Mouse (Mus musculus) hindbrain, embryonic 11.5 days (tissue): ENCODE measurements at regions not wholly inside any gene's neighbourhood (a gene's known extent, or its start where the extent isn't known, plus 50 kb on each side); places are given as distances from the start of the nearest gene placed in this dataset.

Experiments used
- ATAC-seq: fragments of 200-750 bp; cut with Nextera tagmentation; 2 replicates; pipeline ENCODE4 v1.8.0; 2017; ENCODE audit warnings: mild to moderate bottlenecking, moderate TSS enrichment, moderate library complexity; ENCODE audit not compliant: low FRiP score
- DNase-seq: peaks from one replicate; pipeline ENCODE4 v3.0.0-alpha.2; 2015; ENCODE audit warnings: low spot score
- H3K27ac ChIP-seq: fragments of 300-500 bp; sonication (generic); 2 replicates; pipeline ENCODE4 v1.5.1; 2014; ENCODE audit warnings: mild to moderate bottlenecking, low read depth, low read length
- H3K27me3 ChIP-seq: fragments of 300-500 bp; sonication (generic); 2 replicates; pipeline ENCODE4 v1.6.1; 2014; ENCODE audit warnings: mild to moderate bottlenecking, low read length, moderate library complexity, mixed read lengths; ENCODE audit not compliant: control insufficient read depth, insufficient read depth
- H3K36me3 ChIP-seq: fragments of 300-500 bp; sonication (generic); 2 replicates; pipeline ENCODE4 v1.6.1; 2014; ENCODE audit warnings: mild to moderate bottlenecking, low read length, moderate library complexity, mixed read lengths; ENCODE audit not compliant: control insufficient read depth, insufficient read depth
- H3K4me1 ChIP-seq: fragments of 300-500 bp; sonication (generic); replicated peaks from 2 replicates; pipeline ENCODE4 v1.6.1; 2014; ENCODE audit warnings: low read length, mixed read lengths; ENCODE audit not compliant: control insufficient read depth, insufficient read depth
- H3K4me2 ChIP-seq: fragments of 300-500 bp; sonication (generic); replicated peaks from 2 replicates; pipeline ENCODE4 v1.6.1; 2014; ENCODE audit warnings: mild to moderate bottlenecking, low read depth, low read length
- H3K4me3 ChIP-seq: fragments of 300-500 bp; sonication (generic); 2 replicates; pipeline ENCODE4 v1.5.1; 2014; ENCODE audit warnings: low read depth, low read length
- H3K9ac ChIP-seq: fragments of 300-500 bp; sonication (generic); 2 replicates; pipeline ENCODE4 v1.6.1; 2014; ENCODE audit warnings: low read depth, low read length
- H3K9me3 ChIP-seq: fragments of 300-500 bp; sonication (generic); 2 replicates; pipeline ENCODE4 v1.6.1; 2016; ENCODE audit warnings: low read length; ENCODE audit not compliant: control insufficient read depth
- WGBS: fragments of 180-500 bp; shearing (Covaris S2); extraction: QIAGEN DNeasy Blood & Tissue Kit; methylation state at CpG from one replicate; pipeline ENCODE4 v1.1.7; 2014; 5-methylcytosine and 5-hydroxymethylcytosine counted together

DNA sequence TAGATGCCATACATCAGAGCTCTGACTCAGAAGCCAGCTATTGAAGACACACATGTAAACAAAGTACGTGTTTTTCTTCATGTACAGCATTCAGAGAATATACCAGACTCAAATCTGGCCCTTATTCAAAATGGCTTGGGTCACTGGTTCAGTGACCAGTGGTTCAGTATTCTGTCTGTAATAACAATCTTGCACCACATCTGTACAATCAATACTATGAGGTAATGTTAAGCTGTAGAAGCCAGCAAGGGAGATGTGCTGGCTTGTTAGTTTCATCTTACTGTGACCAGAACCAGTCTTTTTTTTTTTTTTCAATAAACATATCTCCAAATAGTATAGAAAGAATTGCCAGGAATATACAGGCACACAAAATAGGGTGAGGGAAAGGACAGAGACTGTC lies 229.6 kb upstream of the Dcn start:
- H3K9me3 ChIP-seq, result no peaks in the 10 kb centered on the region
- H3K9ac ChIP-seq, result no peak overlapping the region
- WGBS, result 83% methylated on average over 1 of the region's 1 CpGs
- H3K4me1 ChIP-seq, result no peaks in the 10 kb centered on the region
- ATAC-seq (no peak), DNase-seq (no peak)
- no peak overlapping the region for H3K4me3 ChIP-seq
- H3K36me3 ChIP-seq, result no peaks in the 10 kb centered on the region
- peak overlapping the region; percentile 42 for H3K27ac ChIP-seq
- H3K4me2 ChIP-seq, result no peak overlapping the region
- no peaks in the 10 kb centered on the region for H3K27me3 ChIP-seq

DNA sequence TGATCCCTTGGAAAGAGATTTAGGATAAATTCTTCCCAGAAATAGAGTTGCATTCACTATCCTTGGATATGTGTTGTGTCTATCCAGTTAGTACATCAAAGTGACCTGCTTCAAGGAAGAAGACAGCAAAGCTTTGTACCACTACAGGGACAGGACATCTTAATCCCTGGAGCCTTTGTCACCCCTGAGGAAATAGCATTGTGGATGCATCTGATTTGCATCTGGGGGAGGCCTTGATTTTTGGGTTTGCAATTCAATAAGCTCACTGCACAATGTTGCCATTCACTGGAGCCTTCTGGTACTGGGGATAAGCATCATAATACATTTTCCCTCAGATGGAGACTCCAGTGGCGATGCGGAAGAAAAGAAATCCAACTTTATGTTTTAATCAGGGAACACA lies 229.2 kb upstream of the Dcn start:
- WGBS, result 63% methylated on average over 2 of the region's 2 CpGs
- Histone ChIP-seq H3K9ac (no peak overlapping the region), H3K36me3 (no peaks in the 10 kb centered on the region), H3K4me2 (no peak overlapping the region), H3K9me3 (no peaks in the 10 kb centered on the region), H3K4me3 (no peak overlapping the region), H3K4me1 (no peaks in the 10 kb centered on the region), H3K27me3 (no peaks in the 10 kb centered on the region), H3K27ac (no peak overlapping the region; the same call in 1 of the 2 replicates)
- peak; percentile 73 for ATAC-seq
- peak; percentile 25 for DNase-seq

- ATAC-seq (peak; percentile 71; the same call in 1 of the 2 replicates), DNase-seq (peak; percentile 61)
- no peak overlapping the region for H3K4me3 ChIP-seq
- H3K27ac ChIP-seq, result no peak overlapping the region
- no peak overlapping the region for H3K9ac ChIP-seq
- no peak overlapping the region for H3K4me2 ChIP-seq
- H3K27me3 ChIP-seq, result no peaks in the 10 kb centered on the region
- no peaks in the 10 kb centered on the region for H3K36me3 ChIP-seq
- H3K9me3 ChIP-seq, result no peaks in the 10 kb centered on the region
- WGBS, result 67% methylated on average over 6 of the region's 6 CpGs
- H3K4me1 ChIP-seq, result no peaks in the 10 kb centered on the region
These were observed 213.4 kb upstream of the Dcn start for GRCm38 (mm10) chr10:97265959-97266517.

GRCm38 (mm10) chr10:97282416-97282815 lies 197.0 kb upstream of the Dcn start:
- Histone ChIP-seq H3K4me2 (no peak overlapping the region), H3K9ac (no peak overlapping the region), H3K27me3 (no peaks in the 10 kb centered on the region), H3K27ac (no peak overlapping the region), H3K36me3 (no peaks in the 10 kb centered on the region), H3K4me3 (no peak overlapping the region), H3K9me3 (no peaks in the 10 kb centered on the region), H3K4me1 (no peaks in the 10 kb centered on the region)
- DNase-seq, result no peak
- 91% methylated on average over 2 of the region's 2 CpGs for WGBS
- ATAC-seq, result no peak

DNA sequence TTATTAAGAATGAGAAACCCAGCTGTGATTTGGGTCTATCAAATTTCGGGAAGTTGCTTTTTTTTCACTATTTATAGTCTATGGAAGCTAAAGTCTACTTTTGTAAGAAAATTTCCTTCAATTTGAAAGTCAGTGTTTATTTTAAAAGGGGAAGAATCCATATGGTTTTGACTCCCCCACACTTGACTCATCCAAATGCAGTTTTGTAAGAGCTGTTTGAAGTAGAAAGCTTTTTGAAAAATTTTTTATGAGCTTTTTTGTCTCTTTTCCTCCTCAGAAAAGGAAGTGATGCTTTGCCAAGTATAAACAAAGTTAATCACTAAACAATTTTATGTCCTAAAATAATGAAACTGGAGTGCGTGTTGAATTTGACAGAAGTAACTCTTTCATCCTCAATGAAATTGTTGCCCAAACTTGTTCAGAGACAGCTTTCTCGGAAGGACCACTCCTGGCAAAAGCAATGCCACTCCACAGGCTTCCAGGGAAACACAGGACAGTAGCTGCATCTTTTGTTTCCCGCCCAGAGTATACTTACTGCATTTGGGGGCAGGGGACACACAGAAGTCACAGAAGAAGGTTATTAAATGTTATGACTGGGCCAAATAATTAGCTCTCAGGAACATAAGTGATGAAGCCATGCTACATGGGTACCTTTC lies 196.4 kb upstream of the Dcn start:
- H3K4me1 ChIP-seq, result no peaks in the 10 kb centered on the region
- H3K9me3 ChIP-seq, result no peaks in the 10 kb centered on the region
- H3K4me3 ChIP-seq, result no peak overlapping the region
- no peak overlapping the region for H3K27ac ChIP-seq
- 84% methylated on average over 4 of the region's 4 CpGs for WGBS
- H3K27me3 ChIP-seq, result no peaks in the 10 kb centered on the region
- no peak for ATAC-seq
- DNase-seq, result no peak
- no peaks in the 10 kb centered on the region for H3K36me3 ChIP-seq
- no peak overlapping the region for H3K9ac ChIP-seq
- H3K4me2 ChIP-seq, result no peak overlapping the region

DNA sequence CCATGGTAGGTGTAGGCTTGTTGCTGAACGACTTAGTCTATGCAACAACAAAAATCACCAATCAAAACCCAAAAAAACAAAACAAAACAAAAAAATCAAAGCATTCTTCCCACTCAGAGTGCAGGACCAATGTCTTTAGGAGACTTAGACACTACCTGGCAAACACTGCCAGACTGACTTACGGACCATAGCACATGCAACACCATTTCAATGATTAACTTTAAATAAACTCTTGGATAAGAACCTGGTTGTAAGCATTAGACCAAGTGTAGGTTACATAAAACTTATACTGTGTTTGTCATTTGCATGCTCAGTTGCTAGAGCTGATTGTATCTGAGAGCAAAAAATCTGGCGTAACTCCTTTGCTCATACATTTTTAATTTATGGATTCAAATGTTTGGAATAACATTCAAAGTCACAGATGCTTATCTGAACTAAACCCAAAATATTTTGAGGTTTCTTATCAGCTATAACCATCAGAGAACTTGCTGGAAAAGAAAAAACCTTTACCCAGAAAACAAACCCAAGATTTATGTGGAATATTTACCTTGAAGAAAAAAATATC lies 174.5 kb upstream of the Dcn start:
- no peak overlapping the region for H3K4me2 ChIP-seq
- H3K27ac ChIP-seq, result no peak overlapping the region
- H3K36me3 ChIP-seq, result no peaks in the 10 kb centered on the region
- no peaks in the 10 kb centered on the region for H3K4me1 ChIP-seq
- whole genome bisulfite sequencing, result 82% methylated on average over 3 of the region's 3 CpGs
- ATAC-seq (no peak), DNase-seq (no peak)
- H3K9me3 ChIP-seq, result no peaks in the 10 kb centered on the region
- H3K27me3 ChIP-seq, result no peaks in the 10 kb centered on the region
- H3K4me3 ChIP-seq, result no peak overlapping the region
- no peak overlapping the region for H3K9ac ChIP-seq

- DNase-seq, result no peak
- Histone ChIP-seq H3K27ac (no peak overlapping the region), H3K4me2 (no peak overlapping the region), H3K36me3 (no peaks in the 10 kb centered on the region), H3K4me1 (no peaks in the 10 kb centered on the region), H3K9me3 (no peaks in the 10 kb centered on the region), H3K27me3 (no peaks in the 10 kb centered on the region), H3K9ac (no peak overlapping the region), H3K4me3 (no peak overlapping the region)
- WGBS, result 95% methylated on average over 5 of the region's 5 CpGs
- no peak for ATAC-seq
These were observed 169.8 kb upstream of the Dcn start for GRCm38 (mm10) chr10:97309580-97309979.

DNA sequence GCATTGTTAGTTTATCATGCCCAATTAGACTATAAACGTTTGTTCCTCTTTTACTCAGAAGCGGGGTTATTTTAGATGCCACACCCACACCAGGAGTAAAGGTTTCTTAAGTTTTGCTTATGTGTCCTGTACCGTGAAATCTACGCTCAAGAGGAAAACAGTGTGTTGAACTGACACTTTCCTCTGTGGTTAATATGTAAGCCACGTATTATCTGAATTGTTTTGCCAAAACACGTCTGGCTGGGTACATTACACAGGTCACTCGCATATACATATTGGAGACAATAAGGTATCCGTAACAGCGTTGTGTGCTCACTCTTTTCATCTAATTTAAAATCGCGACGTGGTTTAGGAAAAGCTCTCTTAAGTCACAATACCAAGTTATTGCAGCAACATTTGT lies 166.9 kb upstream of the Dcn start:
- no peaks in the 10 kb centered on the region for H3K9me3 ChIP-seq
- peak overlapping the region; percentile 69 for H3K4me2 ChIP-seq
- 46% methylated on average over 12 of the region's 12 CpGs for WGBS
- H3K9ac ChIP-seq, result peak overlapping the region; percentile 1; the same call in 1 of the 2 replicates
- no peak overlapping the region for H3K4me3 ChIP-seq
- H3K36me3 ChIP-seq, result no peaks in the 10 kb centered on the region
- ATAC-seq (peak; percentile 23; the same call in 1 of the 2 replicates), DNase-seq (no peak)
- H3K27ac ChIP-seq, result no peak overlapping the region
- no peaks in the 10 kb centered on the region for H3K27me3 ChIP-seq
- H3K4me1 ChIP-seq, result no peaks in the 10 kb centered on the region

- Histone ChIP-seq H3K9me3 (no peaks in the 10 kb centered on the region), H3K36me3 (no peaks in the 10 kb centered on the region), H3K4me3 (peak overlapping the region; percentile 40), H3K9ac (peak overlapping the region; percentile 69), H3K4me1 (no peaks in the 10 kb centered on the region), H3K27ac (peak overlapping the region; percentile 91), H3K4me2 (peak overlapping the region; percentile 69), H3K27me3 (no peaks in the 10 kb centered on the region)
- ATAC-seq (peak; percentile 95), DNase-seq (peak; percentile 99)
- 0% methylated on average over 17 of the region's 17 CpGs for WGBS
These were observed 166.4 kb upstream of the Dcn start for GRCm38 (mm10) chr10:97312978-97313377.
